Mouse (Mus musculus) left cerebral cortex, adult 2 months (tissue): ENCODE measurements at regions not wholly inside any gene's neighbourhood (a gene's known extent, or its start where the extent isn't known, plus 50 kb on each side); places are given as distances from the start of the nearest gene placed in this dataset.

ENCODE experiments used
- DNase-seq, 2 experiments: peaks; one replicate each; pipeline ENCODE4 v3.0.0; 2021 to 2022; ENCODE audit warnings: low spot score in 2 of 2, mixed read lengths in 1 of 2; ENCODE audit errors: extremely low spot score in 1 of 2
- H3K27ac ChIP-seq: fragments of 200-600 bp; 2 replicates; pipeline ENCODE4 v1.8.1; 2022
- H3K4me3 ChIP-seq: fragments of 200-600 bp; 2 replicates; pipeline ENCODE4 v1.8.1; 2022
- CTCF ChIP-seq: fragments of 200-600 bp; IDR thresholded peaks from 2 replicates; pipeline ENCODE4 v1.8.1; 2022; ENCODE audit warnings: antibody characterized with exemption, mild to moderate bottlenecking, moderate library complexity
- intact Hi-C: fragments of 180-260 bp; cut with DNase I; formaldehyde crosslinking; loops from one replicate; pipeline ENCODE4 v1.15.1; 2025

DNA sequence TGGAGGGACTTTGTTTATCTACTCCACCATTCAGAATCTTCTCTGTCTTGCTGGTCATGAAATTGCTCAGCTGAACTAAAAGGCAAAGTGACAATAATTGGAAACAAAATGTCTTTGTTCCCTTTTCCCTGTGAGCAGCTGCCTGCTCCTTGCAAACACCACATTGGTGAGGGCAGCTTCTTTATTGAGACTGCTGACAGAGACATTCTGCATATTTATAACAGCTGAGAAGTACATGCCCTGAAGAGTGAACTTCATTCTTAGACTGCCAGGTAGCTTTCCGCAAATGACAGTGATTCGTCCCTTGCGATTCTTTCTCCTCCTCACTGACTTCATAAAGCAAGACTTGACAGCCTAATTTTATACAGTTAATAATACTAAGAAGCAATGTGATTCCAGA lies 237.0 kb downstream of the Cps1 start:
- DNase-seq: no peak
- Histone ChIP-seq H3K4me3 (no peak overlapping the region), H3K27ac (no peak overlapping the region)
- intact Hi-C loops: no loop called here
- no peak for TF ChIP-seq CTCF

DNA sequence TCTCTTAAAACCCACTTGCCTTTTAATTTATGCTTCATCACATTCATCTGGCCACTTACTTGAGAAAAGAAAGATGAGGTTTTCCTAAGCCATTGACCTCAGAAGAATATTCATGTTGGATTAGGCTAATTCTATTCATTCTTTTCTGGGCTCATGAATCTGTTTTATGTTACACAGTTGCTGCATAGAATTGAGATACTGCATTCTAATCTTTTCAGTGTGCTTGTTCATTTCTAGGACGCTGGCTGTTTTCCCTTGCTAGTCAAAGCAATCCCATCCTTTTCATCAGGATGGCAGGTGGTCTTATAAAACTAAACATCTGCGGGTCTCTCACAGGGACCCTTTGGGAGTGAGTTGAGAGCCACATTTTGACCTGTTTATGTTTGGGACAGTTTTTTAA lies 243.2 kb downstream of the Cps1 start:
- no peak for TF ChIP-seq CTCF
- no peak for DNase-seq
- intact Hi-C loops: no loop called here
- Histone ChIP-seq H3K27ac (no peak overlapping the region), H3K4me3 (no peak overlapping the region)

DNA sequence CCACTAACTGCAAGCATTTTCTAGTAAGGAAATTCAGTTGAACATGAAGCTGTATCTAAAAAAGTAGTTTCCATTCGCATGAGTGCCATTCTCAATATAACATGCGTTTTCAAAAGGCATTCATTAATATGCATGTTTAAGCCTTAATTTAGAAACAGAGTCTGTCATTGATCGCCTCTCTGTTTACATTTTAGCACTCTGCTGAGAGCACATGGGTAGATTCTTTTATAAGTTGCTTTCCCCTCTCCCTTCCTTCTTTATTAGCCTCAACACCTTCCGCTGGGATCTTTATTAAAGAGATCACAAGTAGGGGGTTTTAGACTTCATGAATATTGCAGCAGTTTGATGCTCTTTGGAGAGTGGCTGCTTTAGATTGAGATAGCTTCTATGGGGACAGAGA lies 243.7 kb downstream of the Cps1 start:
- no peak overlapping the region for H3K4me3 ChIP-seq
- intact Hi-C loops: no loop called here
- no peak for DNase-seq
- H3K27ac ChIP-seq: no peak overlapping the region
- TF ChIP-seq CTCF: no peak

DNA sequence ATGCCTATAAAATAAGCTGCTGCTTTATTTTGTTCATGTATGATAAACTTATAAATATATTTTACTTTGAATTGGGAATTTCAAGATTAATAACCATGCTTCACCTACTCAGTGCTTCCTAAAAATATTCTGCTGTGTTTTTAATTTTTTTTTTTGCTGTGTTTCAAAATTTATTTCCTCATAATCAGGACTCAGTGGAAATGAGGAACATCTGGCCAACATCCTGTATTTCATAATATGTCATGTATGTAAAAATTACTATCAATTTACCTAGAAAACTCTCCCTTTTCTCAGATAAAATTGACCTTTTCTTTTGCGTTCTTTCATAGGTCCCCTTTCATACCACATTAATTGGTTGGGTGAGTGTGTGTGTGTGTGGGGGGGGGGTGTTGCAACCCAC lies 259.5 kb downstream of the Cps1 start:
- no peak for DNase-seq
- intact Hi-C loops: no loop called here
- TF ChIP-seq CTCF: no peak
- Histone ChIP-seq H3K27ac (no peak overlapping the region), H3K4me3 (no peak overlapping the region)

DNA sequence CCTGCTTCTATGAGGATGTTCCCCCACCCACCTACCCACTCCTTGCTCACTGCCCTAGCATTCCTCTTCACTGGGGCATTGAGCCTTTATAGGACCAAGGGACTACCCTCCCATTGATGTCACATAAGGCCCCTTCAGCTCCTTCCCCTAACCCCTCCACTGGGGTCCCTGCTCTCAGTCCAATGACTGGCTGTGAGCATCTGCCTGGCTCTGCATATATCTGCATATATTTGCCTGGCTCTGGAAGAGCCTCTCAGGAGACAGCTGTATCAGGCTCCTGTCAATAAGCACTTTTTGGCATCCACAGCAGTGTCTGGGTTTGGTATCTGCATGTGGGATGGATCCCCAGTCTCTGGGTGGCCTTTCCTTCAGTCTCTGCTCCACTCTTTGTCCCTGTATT lies 262.6 kb downstream of the Cps1 start:
- H3K27ac ChIP-seq: no peak overlapping the region

DNA sequence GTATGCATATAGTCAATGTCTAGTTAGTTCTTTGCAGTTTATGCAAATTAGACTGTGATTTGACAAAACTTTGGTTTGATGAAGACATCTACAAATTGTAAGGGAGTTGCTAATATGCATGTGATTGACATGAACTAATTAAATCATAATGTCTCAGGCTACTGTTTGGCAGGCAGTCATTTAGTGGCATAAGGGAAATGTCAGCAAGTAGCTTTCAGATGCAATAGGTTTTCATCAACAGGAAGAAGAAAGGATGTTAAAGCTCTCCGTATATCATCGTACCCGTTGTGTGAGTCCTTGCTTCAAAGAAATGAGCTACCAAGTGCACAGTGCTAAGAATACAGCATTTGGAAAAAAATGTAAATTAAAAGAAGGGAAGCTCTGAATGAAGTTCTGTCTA lies 264.1 kb downstream of the Cps1 start:
- TF ChIP-seq CTCF: no peak
- no peak overlapping the region for H3K27ac ChIP-seq
- H3K4me3 ChIP-seq: no peak overlapping the region
- DNase-seq: no peak
- intact Hi-C loops: no loop called here

More for the DNA sequence above, 262.6 kb downstream of the Cps1 start:
- no peak for TF ChIP-seq CTCF
- intact Hi-C loops: no loop called here
- no peak for DNase-seq
- H3K4me3 ChIP-seq: no peak overlapping the region

DNA sequence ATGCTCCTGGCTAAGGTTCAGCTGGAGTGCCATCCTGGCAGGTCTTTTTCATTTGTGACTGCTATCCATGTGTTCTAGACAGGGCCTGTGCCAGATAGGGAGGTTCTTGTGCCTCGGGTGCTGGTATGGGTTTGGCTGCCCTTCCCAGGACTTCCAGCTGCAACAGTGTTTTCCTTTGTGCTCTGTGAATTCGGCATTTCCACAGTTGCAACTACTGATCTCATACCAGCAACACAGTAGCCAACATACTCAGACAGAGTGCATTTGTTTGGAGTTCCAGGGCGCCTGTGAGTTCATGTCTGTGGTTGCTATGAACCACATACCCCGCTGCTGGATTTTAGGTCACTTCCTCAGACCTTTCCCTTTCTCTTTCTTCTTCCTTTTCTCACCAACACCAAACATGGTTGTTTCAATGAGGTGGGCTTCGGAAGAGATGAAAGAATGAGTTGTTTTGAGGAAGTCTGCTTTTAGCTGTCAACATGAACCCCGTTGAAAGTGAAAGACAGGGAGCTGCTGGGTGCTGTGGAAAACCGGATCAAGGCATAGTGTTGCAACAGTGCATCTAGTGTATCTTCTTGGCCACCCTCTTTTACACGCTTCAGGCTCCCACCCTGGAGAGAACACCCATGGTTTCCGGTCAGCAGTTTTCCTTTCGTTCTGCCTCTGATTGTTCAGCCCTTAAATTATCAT lies 275.1 kb downstream of the Cps1 start:
- intact Hi-C loops: no loop called here
- DNase-seq: no peak
- Histone ChIP-seq H3K27ac (no peak overlapping the region), H3K4me3 (no peak overlapping the region)
- no peak for TF ChIP-seq CTCF

DNA sequence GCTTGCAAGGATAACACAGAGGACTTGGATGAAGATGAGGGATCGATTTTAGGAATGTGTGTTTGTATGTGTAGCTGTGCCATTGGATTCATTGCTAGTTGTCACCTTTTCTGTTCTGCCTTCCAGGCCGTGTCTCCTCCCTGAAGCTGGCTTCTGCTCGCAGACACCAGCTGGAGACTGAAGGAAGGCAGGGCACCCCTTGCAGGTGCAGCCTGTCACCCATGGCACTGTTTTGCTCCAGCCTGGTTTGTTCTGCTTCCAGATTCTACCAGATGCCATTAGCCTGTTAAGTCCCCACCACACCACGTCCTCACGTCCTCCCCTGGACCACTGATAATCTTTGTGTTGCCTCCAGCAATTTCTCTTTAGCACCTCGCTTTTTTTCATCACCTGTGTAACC lies 286.7 kb downstream of the Cps1 start:
- H3K27ac ChIP-seq: no peak overlapping the region
- H3K4me3 ChIP-seq: no peak overlapping the region
- TF ChIP-seq CTCF: no peak
- no peak for DNase-seq
- intact Hi-C loops: no loop called here

DNA sequence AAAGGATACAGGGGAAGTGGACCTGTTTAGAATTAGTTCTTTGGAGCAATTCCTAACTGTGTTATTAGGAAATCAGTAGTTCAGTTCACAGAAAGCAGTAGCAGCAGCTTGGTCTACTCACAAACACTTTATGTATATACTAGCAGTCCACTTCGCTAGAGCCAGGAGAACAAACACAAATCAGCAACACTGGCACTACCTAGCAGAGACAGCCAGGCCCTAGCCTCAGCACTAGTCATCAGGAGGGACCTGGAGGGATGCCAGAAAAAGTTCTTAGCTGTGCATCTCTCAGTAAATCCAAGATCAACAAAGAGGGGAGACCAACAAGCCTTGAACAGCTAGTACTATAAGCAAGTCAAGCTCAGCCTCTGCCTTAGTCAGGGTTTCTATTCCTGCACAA lies 294.4 kb downstream of the Cps1 start:
- no peak for DNase-seq
- intact Hi-C loops: no loop called here
- no peak for TF ChIP-seq CTCF
- H3K4me3 ChIP-seq: no peak overlapping the region
- H3K27ac ChIP-seq: no peak overlapping the region

DNA sequence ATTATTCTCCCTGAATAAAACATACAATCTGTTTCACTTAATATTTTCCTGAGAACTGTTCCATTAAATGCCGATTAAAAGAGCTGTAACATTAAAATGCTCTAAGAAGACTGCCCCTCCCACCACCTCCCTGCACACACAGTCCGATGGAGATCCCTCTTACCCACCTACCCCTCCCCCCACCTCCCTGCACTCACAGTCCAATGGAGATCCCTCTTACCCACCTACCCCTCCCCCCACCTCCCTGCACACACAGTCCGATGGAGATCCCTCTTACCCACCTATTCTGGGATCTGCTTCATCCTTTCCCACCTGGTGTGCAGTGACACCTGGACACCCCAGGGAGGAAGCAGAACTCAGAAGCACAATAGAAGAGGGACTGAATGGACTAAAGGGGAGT lies 305.6 kb downstream of the Cps1 start:
- intact Hi-C loops: no loop called here
- DNase-seq: no peak
- TF ChIP-seq CTCF: no peak
- Histone ChIP-seq H3K27ac (no peak overlapping the region), H3K4me3 (no peak overlapping the region)

DNA sequence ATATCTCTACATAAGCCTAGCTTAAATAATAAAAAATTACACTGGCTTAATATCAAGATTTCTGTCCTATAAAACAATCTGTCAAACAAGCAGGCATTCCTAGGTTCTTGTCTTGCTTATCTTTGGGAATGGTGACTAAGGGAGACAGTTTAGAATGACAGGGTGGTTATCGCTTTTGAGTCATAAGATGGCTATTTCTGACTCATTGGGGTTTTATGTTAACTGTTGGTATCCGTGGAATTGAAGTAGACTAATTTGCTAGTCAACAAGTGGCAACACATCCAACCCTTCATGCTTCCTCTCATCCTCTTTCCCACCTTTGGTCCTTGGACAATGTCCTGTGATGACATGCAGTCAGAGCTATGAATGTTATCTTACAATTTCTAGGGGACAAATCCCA lies 328.0 kb downstream of the Cps1 start:
- Histone ChIP-seq H3K4me3 (no peak overlapping the region), H3K27ac (no peak overlapping the region)
- intact Hi-C loops: no loop called here
- TF ChIP-seq CTCF: no peak
- no peak for DNase-seq

DNA sequence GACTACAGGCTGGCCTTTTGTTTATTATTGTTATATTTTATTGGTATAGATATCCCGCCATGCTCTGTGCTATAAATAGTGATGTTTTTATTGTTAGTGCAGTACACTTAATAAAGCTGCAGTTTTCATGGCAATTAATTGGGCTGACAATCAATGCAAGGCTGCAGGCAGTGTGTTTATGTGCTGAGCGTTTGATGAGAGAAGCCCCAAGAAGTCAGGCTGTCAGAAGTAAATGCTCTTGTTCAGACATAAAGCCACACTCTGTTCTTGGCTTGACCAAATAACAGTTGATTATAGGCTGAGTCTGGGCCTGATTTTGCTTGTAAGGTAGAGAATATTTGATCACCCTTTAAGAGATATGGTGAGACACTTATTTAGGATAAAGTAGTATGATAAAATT lies 341.4 kb downstream of the Cps1 start:
- intact Hi-C loops: no loop called here
- Histone ChIP-seq H3K4me3 (no peak overlapping the region), H3K27ac (no peak overlapping the region)
- no peak for TF ChIP-seq CTCF
- no peak for DNase-seq

DNA sequence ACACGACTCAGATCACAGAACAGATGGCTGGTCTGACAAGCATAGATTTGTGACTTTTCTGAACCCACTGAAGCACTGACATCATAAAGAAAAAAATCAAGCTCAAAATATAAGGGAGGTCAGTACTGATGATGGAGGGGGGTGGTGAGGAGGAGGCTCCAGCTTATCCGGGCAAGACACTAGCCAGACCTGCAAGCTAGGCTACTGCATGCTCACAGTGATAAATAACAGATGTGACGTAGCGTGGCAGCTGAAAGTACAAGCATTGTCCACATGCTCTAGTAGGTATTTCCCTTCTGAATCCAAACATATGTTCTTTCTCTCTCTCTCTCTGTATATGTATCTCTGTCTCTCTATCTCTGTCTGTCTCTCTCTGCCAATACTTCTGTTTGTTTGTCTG lies 342.7 kb downstream of the Cps1 start:
- intact Hi-C loops: no loop called here
- TF ChIP-seq CTCF: no peak
- no peak for DNase-seq

DNA sequence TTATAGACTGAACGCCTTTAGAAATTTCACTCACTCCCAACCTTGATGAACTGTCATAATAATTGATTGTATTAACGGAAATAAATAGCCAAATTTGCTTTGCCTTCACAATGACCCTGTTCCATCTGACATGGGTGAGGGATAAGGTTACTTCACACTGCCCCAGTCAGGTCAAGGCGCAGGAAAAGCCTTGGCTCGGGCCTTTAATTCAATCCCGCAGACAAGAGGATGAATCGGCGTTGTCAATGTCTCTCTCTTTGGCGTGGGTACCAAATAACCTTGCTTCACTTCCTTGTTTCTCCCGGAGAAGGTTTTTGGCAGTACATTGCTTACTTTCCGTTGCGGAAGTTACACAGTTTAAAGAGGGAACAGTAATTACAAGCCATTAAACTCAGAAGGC lies 354.2 kb downstream of the Cps1 start:
- intact Hi-C loops: loop anchor here (5.0 kb wide), 1 partner anchor 1660 kb away; no protein-coding TSS in a partner anchor
- no peak for TF ChIP-seq CTCF
- DNase-seq: no peak
- no peak overlapping the region for H3K27ac ChIP-seq
- H3K4me3 ChIP-seq: no peak overlapping the region

More for the DNA sequence above, 342.7 kb downstream of the Cps1 start:
- no peak overlapping the region for H3K4me3 ChIP-seq
- no peak overlapping the region for H3K27ac ChIP-seq
